ENCODE assay signal across 15 mouse cellular contexts in genomic region chr4:141186923-141187836, GRCm38 (mm10). TPM values are rescaled to one million over a fixed set of nuclear protein-coding genes. Genes with fewer than 3 reads are reported as not detected.
DNase-seq lines count a peak whose midpoint lies in the region; ATAC-seq and TF ChIP-seq lines count a peak whose summit lies in the region.
"Had no signal": no experiment of that assay in that cellular context is flagged by ENCODE, and none has a peak within 500 bp of the region (broad histone marks: within the 10 kb centered on the region; RNA-seq: fewer than 3 reads in every experiment).

No protein-coding gene starts in this region.

- TF ChIP-seq POLR2A in limb, embryonic 14.5 days (IDR thresholded peaks at IDR 0.05; ENCODE audit: borderline replicate concordance, extremely low read depth, insufficient read depth, insufficient read length) = no peak

- 68% methylated on average over 9 of the region's 9 CpGs for WGBS in heart, embryonic 11.5 days (ENCODE audit: insufficient replicate concordance)
- 47% methylated on average over 9 of the region's 9 CpGs for WGBS in intestine, embryonic 15.5 days
- 50% methylated on average over 9 of the region's 9 CpGs for WGBS in intestine, postnatal 0 days
- WGBS in embryonic facial prominence, embryonic 12.5 days = 32% methylated on average over 9 of the region's 9 CpGs
- WGBS in limb, embryonic 14.5 days = 36% methylated on average over 9 of the region's 9 CpGs

- 0 out of 2 replicates have a peak overlapping the region, but pooled peaks have one; percentile 30 for H3K9ac ChIP-seq in heart, embryonic 11.5 days (ENCODE audit: low read depth, low read length)
- H3K9ac ChIP-seq in intestine, embryonic 15.5 days = no peak overlapping the region
- no peak overlapping the region for H3K9ac ChIP-seq in intestine, postnatal 0 days (ENCODE audit: low read depth, low read length)
- no peak overlapping the region for H3K9ac ChIP-seq in embryonic facial prominence, embryonic 12.5 days
- no peak overlapping the region for H3K9ac ChIP-seq in limb, embryonic 14.5 days (ENCODE audit: low read depth, low read length, severe bottlenecking)

- no peak for TF ChIP-seq CTCF in intestine, postnatal 0 days (IDR thresholded peaks at IDR 0.05; ENCODE audit: low read depth)

- DNase-seq in heart, postnatal 14 days = no peak
- peak; percentile 38 for DNase-seq in limb, embryonic 14.5 days (ENCODE audit: low spot score)
- DNase-seq in left cerebral cortex, postnatal 4 days = no peak
- DNase-seq: cerebellum, adult 2 months; kidney, adult 8-10 months; lung, postnatal 10 days had no signal

- peaks cover 5% of the 10 kb centered on the region for H3K36me3 ChIP-seq in heart, embryonic 11.5 days (ENCODE audit: control insufficient read depth, insufficient read depth, low read length)
- H3K36me3 ChIP-seq in intestine, embryonic 15.5 days = peaks cover 3% of the 10 kb centered on the region; the same call in 1 of the 2 replicates
- H3K36me3 ChIP-seq in intestine, postnatal 0 days (ENCODE audit: control insufficient read depth, insufficient read depth) = peaks cover 36% of the 10 kb centered on the region
- peaks cover 42% of the 10 kb centered on the region for H3K36me3 ChIP-seq in embryonic facial prominence, embryonic 12.5 days
- peaks cover 36% of the 10 kb centered on the region for H3K36me3 ChIP-seq in limb, embryonic 14.5 days (ENCODE audit: control insufficient read depth, insufficient read depth, low read length)

- H3K27ac ChIP-seq in heart, embryonic 11.5 days (ENCODE audit: low read depth, low read length) = 0 out of 2 replicates have a peak overlapping the region, but pooled peaks have one; percentile 10
- peak overlapping the region; percentile 18; the same call in 1 of the 2 replicates for H3K27ac ChIP-seq in intestine, embryonic 15.5 days
- no peak overlapping the region for H3K27ac ChIP-seq in intestine, postnatal 0 days (ENCODE audit: low read depth, low read length)
- H3K27ac ChIP-seq in embryonic facial prominence, embryonic 12.5 days = peak overlapping the region; percentile 76
- H3K27ac ChIP-seq in limb, embryonic 14.5 days (replicated peaks; ENCODE audit: low read depth, low read length) = peak overlapping the region; percentile 75

- no peak for ATAC-seq in heart, embryonic 11.5 days (replicated peaks; ENCODE audit: insufficient number of reproducible peaks, low FRiP score, low TSS enrichment)
- no peak for ATAC-seq in intestine, embryonic 15.5 days
- ATAC-seq in intestine, postnatal 0 days = no peak
- ATAC-seq in embryonic facial prominence, embryonic 12.5 days (ENCODE audit: insufficient number of reproducible peaks, insufficient read depth, low FRiP score, low TSS enrichment) = no peak
- peak; percentile 54; the same call in 1 of the 2 replicates for ATAC-seq in limb, embryonic 14.5 days (ENCODE audit: low FRiP score, low read depth)
- ATAC-seq in inflammation-experienced regulatory T-cells, adult 6 months = no peak
- ATAC-seq: Patski had no signal

- H3K4me3 ChIP-seq in heart, embryonic 11.5 days (ENCODE audit: low read depth, low read length) = no peak overlapping the region
- H3K4me3 ChIP-seq in intestine, embryonic 15.5 days (replicated peaks) = no peak overlapping the region
- H3K4me3 ChIP-seq in intestine, postnatal 0 days (ENCODE audit: low read depth, low read length) = no peak overlapping the region
- no peak overlapping the region for H3K4me3 ChIP-seq in embryonic facial prominence, embryonic 12.5 days
- H3K4me3 ChIP-seq in limb, embryonic 14.5 days (replicated peaks; ENCODE audit: low read length) = no peak overlapping the region
- H3K4me3 ChIP-seq: forebrain, embryonic 10.5 days; midbrain, embryonic 10.5 days had no signal

- H3K9me3 ChIP-seq in heart, embryonic 11.5 days (replicated peaks; ENCODE audit: control insufficient read depth, low read length) = no peaks in the 10 kb centered on the region
- no peaks in the 10 kb centered on the region for H3K9me3 ChIP-seq in intestine, embryonic 15.5 days
- no peaks in the 10 kb centered on the region for H3K9me3 ChIP-seq in intestine, postnatal 0 days (ENCODE audit: control insufficient read depth)
- H3K9me3 ChIP-seq in embryonic facial prominence, embryonic 12.5 days = no peaks in the 10 kb centered on the region
- no peaks in the 10 kb centered on the region for H3K9me3 ChIP-seq in limb, embryonic 14.5 days (ENCODE audit: control insufficient read depth, low read length)
- H3K9me3 ChIP-seq: forebrain, embryonic 10.5 days; midbrain, embryonic 10.5 days had no signal

- intact Hi-C loops in heart, postnatal 14 days (cut with DNase I) = no loop called here
- intact Hi-C loops in left cerebral cortex, postnatal 4 days (cut with DNase I) = no loop called here

- peaks cover 7% of the 10 kb centered on the region; the same call in 1 of the 2 replicates for H3K4me1 ChIP-seq in heart, embryonic 11.5 days (ENCODE audit: control insufficient read depth, insufficient read depth, low read length)
- H3K4me1 ChIP-seq in intestine, embryonic 15.5 days (replicated peaks) = peaks cover 13% of the 10 kb centered on the region; the same call in 1 of the 2 replicates
- no peaks in the 10 kb centered on the region for H3K4me1 ChIP-seq in intestine, postnatal 0 days (replicated peaks; ENCODE audit: control insufficient read depth, insufficient read depth, low read length)
- H3K4me1 ChIP-seq in embryonic facial prominence, embryonic 12.5 days = peaks cover 17% of the 10 kb centered on the region
- peaks cover 27% of the 10 kb centered on the region for H3K4me1 ChIP-seq in limb, embryonic 14.5 days (ENCODE audit: control insufficient read depth, insufficient read depth, low read length)

- no peak overlapping the region for H3K4me2 ChIP-seq in heart, embryonic 11.5 days
- no peak overlapping the region for H3K4me2 ChIP-seq in intestine, embryonic 15.5 days (replicated peaks)
- H3K4me2 ChIP-seq in intestine, postnatal 0 days (replicated peaks; ENCODE audit: low read depth) = no peak overlapping the region
- no peak overlapping the region for H3K4me2 ChIP-seq in embryonic facial prominence, embryonic 12.5 days (replicated peaks)
- H3K4me2 ChIP-seq in limb, embryonic 14.5 days (replicated peaks; ENCODE audit: low read depth, low read length, severe bottlenecking) = no peak overlapping the region; the same call in 1 of the 2 replicates

- no peaks in the 10 kb centered on the region for H3K27me3 ChIP-seq in heart, embryonic 11.5 days (ENCODE audit: control insufficient read depth, insufficient read depth, low read length)
- H3K27me3 ChIP-seq in intestine, embryonic 15.5 days (replicated peaks) = no peaks in the 10 kb centered on the region
- H3K27me3 ChIP-seq in intestine, postnatal 0 days (replicated peaks; ENCODE audit: control insufficient read depth, insufficient read depth, low read length) = no peaks in the 10 kb centered on the region
- H3K27me3 ChIP-seq in embryonic facial prominence, embryonic 12.5 days = no peaks in the 10 kb centered on the region
- no peaks in the 10 kb centered on the region for H3K27me3 ChIP-seq in limb, embryonic 14.5 days (ENCODE audit: control insufficient read depth, insufficient read depth, low read length)
- H3K27me3 ChIP-seq: Patski had no signal

RNA-seq across cellular contexts. Expression of gene Rsg1, which starts 26.6 kb away (rescaled TPM):
- polyA plus RNA-seq in heart, embryonic 11.5 days (2014; fragmentation: Nextera tagmentation; extraction: Ambion mirVana) = 2.0 and 2.4 TPM in 2 replicates
- total RNA-seq in heart, postnatal 14 days (2021) = under 1 TPM; 0.68 to 0.86 TPM
- polyA plus RNA-seq in intestine, embryonic 15.5 days (2015; fragmentation: Nextera tagmentation; extraction: Ambion mirVana) = 3.9 and 5.1 TPM in 2 replicates
- 0.97 and 0.98 TPM in 2 replicates for polyA plus RNA-seq in intestine, postnatal 0 days (2015; fragmentation: Nextera tagmentation; extraction: Ambion mirVana)
- polyA plus RNA-seq in embryonic facial prominence, embryonic 12.5 days (2016; fragmentation: Nextera tagmentation; extraction: Ambion mirVana) = 7.6 and 8.6 TPM in 2 replicates
- polyA plus RNA-seq in limb, embryonic 14.5 days (2012; rRNA removed) = 3.6 and 4.2 TPM in 2 replicates
- polyA plus RNA-seq in limb, embryonic 14.5 days (2014; fragmentation: Nextera tagmentation; extraction: Ambion mirVana) = 5.5 and 6.1 TPM in 2 replicates
- 1 to 10 TPM; 4.3 to 5.1 TPM for total RNA-seq in left cerebral cortex, postnatal 4 days (2021)
- 1 to 10 TPM; 1.7 to 6.1 (median 3.3) TPM for polyA plus RNA-seq in inflammation-experienced regulatory T-cells, adult 6 months (2017; shearing (Covaris generic))

RNA-seq across cellular contexts. Expression of gene Fbxo42, which starts 39.5 kb away (rescaled TPM):
- polyA plus RNA-seq in heart, embryonic 11.5 days (2014; fragmentation: Nextera tagmentation; extraction: Ambion mirVana) = 18.5 and 19.3 TPM in 2 replicates
- 10 to 100 TPM; 13.0 to 13.5 TPM for total RNA-seq in heart, postnatal 14 days (2021)
- 17.4 and 18.7 TPM in 2 replicates for polyA plus RNA-seq in intestine, embryonic 15.5 days (2015; fragmentation: Nextera tagmentation; extraction: Ambion mirVana)
- polyA plus RNA-seq in intestine, postnatal 0 days (2015; fragmentation: Nextera tagmentation; extraction: Ambion mirVana) = 11.6 and 14.3 TPM in 2 replicates
- 31.6 and 32.1 TPM in 2 replicates for polyA plus RNA-seq in embryonic facial prominence, embryonic 12.5 days (2016; fragmentation: Nextera tagmentation; extraction: Ambion mirVana)
- polyA plus RNA-seq in limb, embryonic 14.5 days (2012; rRNA removed) = 23.1 and 25.5 TPM in 2 replicates
- polyA plus RNA-seq in limb, embryonic 14.5 days (2014; fragmentation: Nextera tagmentation; extraction: Ambion mirVana) = 29.7 and 30.0 TPM in 2 replicates
- 10 to 100 TPM; 30.4 to 31.4 TPM for total RNA-seq in left cerebral cortex, postnatal 4 days (2021)
- polyA plus RNA-seq in inflammation-experienced regulatory T-cells, adult 6 months (2017; shearing (Covaris generic)) = 1 to 10 TPM; 5.5 to 6.3 (median 5.8) TPM

RNA-seq across cellular contexts. Expression of gene Szrd1, which starts 47.6 kb away (rescaled TPM):
- polyA plus RNA-seq in heart, embryonic 11.5 days (2014; fragmentation: Nextera tagmentation; extraction: Ambion mirVana) = 23.6 and 25.7 TPM in 2 replicates
- 10 to 100 TPM; 87.6 to 91.4 TPM for total RNA-seq in heart, postnatal 14 days (2021)
- 42.7 and 44.3 TPM in 2 replicates for polyA plus RNA-seq in intestine, embryonic 15.5 days (2015; fragmentation: Nextera tagmentation; extraction: Ambion mirVana)
- polyA plus RNA-seq in intestine, postnatal 0 days (2015; fragmentation: Nextera tagmentation; extraction: Ambion mirVana) = 35.0 TPM in 2 replicates
- 35.2 and 37.6 TPM in 2 replicates for polyA plus RNA-seq in embryonic facial prominence, embryonic 12.5 days (2016; fragmentation: Nextera tagmentation; extraction: Ambion mirVana)
- 63.7 and 71.4 TPM in 2 replicates for polyA plus RNA-seq in limb, embryonic 14.5 days (2012; rRNA removed)
- 38.6 and 39.1 TPM in 2 replicates for polyA plus RNA-seq in limb, embryonic 14.5 days (2014; fragmentation: Nextera tagmentation; extraction: Ambion mirVana)
- total RNA-seq in left cerebral cortex, postnatal 4 days (2021) = 10 to 100 TPM; 54.5 to 56.8 TPM
- 10 to 100 TPM; 37.9 to 88.5 (median 58.2) TPM for polyA plus RNA-seq in inflammation-experienced regulatory T-cells, adult 6 months (2017; shearing (Covaris generic))

RNA-seq across cellular contexts. Expression of gene Arhgef19, which starts 52.1 kb away (rescaled TPM):
- 1.2 and 1.3 TPM in 2 replicates for polyA plus RNA-seq in heart, embryonic 11.5 days (2014; fragmentation: Nextera tagmentation; extraction: Ambion mirVana)
- total RNA-seq in heart, postnatal 14 days (2021) = 10 to 100 TPM; 20.7 TPM
- polyA plus RNA-seq in intestine, embryonic 15.5 days (2015; fragmentation: Nextera tagmentation; extraction: Ambion mirVana) = 16.3 and 17.8 TPM in 2 replicates
- 4.5 and 6.3 TPM in 2 replicates for polyA plus RNA-seq in intestine, postnatal 0 days (2015; fragmentation: Nextera tagmentation; extraction: Ambion mirVana)
- polyA plus RNA-seq in embryonic facial prominence, embryonic 12.5 days (2016; fragmentation: Nextera tagmentation; extraction: Ambion mirVana) = 17.0 and 19.2 TPM in 2 replicates
- polyA plus RNA-seq in limb, embryonic 14.5 days (2012; rRNA removed) = 20.4 and 21.8 TPM in 2 replicates
- polyA plus RNA-seq in limb, embryonic 14.5 days (2014; fragmentation: Nextera tagmentation; extraction: Ambion mirVana) = 15.3 and 18.7 TPM in 2 replicates
- total RNA-seq in left cerebral cortex, postnatal 4 days (2021) = 1 to 10 TPM; 1.8 to 2.4 TPM
- not detected for polyA plus RNA-seq in inflammation-experienced regulatory T-cells, adult 6 months (2017; shearing (Covaris generic))
- total RNA-seq: granulocyte monocyte progenitor cell, adult 5-6 weeks had no signal
